Mouse (Mus musculus) splenic B cell, adult 2 months (primary cell): ENCODE data around the gene Ggact.

ENCODE experiments used
- DNase-seq: peaks from one replicate; pipeline ENCODE4 v3.0.0-alpha.2; 2011; ENCODE audit warnings: low read depth, low spot score
- H3K27me3 ChIP-seq: 2 replicates; pipeline ENCODE4 v1.6.1; 2012; ENCODE audit warnings: mild to moderate bottlenecking, low read length, moderate library complexity, mixed read lengths; ENCODE audit not compliant: control insufficient read depth, poor library complexity, insufficient read depth, severe bottlenecking
- H3K36me3 ChIP-seq: 2 replicates; pipeline ENCODE4 v1.6.1; 2012; ENCODE audit warnings: mild to moderate bottlenecking, low read length, moderate library complexity, mixed read lengths; ENCODE audit not compliant: control insufficient read depth, poor library complexity, insufficient read depth, severe bottlenecking

The Ggact gene

DNA sequence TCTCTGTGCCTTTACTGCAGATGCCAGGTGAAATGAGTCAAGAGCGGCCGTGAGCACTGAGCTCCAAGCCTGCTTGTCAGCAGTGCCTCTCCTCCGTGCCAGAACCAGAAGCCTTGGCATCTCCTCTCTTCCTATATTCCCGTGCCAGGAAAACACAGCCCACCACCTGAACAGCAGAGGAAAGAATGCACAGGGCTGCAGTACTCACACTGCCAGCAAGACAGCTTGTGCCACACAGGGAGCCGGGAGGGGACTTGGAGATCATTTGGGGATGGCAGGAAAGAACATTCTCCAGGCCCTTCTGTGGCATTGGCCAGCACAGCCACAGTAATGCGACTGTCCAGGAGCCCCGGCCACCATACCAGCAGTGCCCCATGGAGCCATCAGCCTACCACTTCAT, 27.7 kb downstream of the Ggact start:
- no peak for DNase-seq
- H3K36me3 ChIP-seq = peaks cover 2% of the 10 kb centered on the region; the same call in 1 of the 2 replicates
- H3K27me3 ChIP-seq = no peaks in the 10 kb centered on the region

DNA sequence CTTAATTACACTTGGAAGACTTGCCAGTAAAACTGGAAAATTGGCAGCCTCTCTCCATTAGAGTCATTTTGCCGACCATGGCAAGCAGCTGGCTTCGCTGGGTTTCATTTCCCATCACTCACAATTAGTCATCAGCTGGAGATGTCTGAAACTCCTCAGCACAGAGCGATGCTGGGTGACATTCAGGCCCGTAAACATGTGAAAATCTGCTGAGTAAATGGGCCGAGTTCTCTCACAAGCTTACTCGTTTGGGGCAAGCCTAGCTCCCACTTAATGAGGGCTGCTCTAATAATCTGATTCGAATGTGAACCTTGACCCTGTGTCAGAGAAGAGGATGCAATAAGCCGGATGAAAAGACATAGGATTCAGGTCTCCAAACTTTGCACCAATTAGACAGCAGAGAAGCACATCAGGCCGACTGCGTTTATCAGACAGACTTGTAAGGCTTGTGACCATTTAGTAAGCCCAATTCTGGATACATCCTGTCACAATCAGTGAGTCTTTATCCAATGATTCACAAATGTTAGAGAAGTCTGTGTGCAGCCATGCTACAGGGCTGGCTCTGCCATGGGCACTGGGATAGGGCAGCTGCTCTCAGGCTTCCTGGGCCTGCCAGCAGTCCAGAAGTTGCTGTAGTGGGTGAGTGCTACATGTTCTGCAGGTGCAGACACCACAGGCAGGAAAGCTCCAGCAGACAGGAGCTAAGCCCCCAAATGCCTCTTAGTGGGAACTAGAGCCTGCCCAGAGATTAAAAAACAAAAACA, 29.6 kb downstream of the Ggact start:
- H3K27me3 ChIP-seq = no peaks in the 10 kb centered on the region
- peaks cover under 1% of the 10 kb centered on the region; the same call in 1 of the 2 replicates for H3K36me3 ChIP-seq
- DNase-seq = no peak

DNA sequence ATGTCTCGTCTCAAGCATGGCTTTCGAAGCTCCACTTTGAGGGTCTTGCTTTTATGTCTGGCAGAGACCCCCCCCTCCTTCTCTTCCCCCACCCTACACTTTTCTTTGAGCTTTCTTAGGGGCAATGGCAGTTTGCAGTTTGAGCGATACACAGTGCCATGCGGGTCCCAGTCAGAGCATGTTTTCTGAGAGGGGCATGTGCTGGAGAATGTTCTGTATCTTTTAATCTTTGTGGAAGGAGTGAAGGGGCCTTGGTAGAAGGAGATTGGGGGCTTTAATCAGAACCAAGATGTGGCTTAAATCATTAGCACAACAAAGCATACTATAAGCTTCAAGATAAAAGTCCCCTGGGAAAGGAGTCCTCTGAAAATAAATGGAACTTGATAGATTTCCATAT, 30.1 kb downstream of the Ggact start:
- H3K27me3 ChIP-seq = no peaks in the 10 kb centered on the region
- H3K36me3 ChIP-seq = no peaks in the 10 kb centered on the region
- no peak for DNase-seq

DNA sequence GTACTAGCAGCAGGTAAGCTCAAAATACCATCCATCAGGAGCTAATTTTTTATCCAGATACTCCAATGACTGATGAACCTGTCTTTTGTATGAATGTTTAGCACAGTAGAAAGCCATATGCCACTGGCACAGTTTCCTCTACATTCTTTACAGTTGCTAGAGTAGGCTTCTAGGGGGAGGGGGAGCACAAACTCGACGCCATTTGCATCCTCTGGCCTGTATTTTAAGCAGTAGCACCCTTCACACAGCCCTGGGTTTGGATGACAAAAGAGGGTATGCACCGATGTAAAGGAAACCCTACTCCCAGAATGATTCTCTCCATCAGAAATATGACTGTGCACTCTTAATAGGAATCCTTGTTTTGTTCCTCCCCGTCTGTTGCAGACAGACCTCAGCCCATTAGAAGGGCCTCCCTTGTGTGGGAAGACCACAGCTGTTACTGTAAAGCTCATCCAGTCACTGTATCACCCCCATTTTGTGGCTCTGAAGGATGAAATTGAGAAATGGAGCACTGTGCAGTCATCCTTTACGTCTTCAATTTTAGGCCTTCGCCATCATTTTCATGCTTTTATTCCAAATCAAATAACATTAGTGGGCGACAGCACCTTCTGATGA, 30.7 kb downstream of the Ggact start:
- no peak for DNase-seq
- Histone ChIP-seq H3K36me3 (no peaks in the 10 kb centered on the region), H3K27me3 (no peaks in the 10 kb centered on the region)

DNA sequence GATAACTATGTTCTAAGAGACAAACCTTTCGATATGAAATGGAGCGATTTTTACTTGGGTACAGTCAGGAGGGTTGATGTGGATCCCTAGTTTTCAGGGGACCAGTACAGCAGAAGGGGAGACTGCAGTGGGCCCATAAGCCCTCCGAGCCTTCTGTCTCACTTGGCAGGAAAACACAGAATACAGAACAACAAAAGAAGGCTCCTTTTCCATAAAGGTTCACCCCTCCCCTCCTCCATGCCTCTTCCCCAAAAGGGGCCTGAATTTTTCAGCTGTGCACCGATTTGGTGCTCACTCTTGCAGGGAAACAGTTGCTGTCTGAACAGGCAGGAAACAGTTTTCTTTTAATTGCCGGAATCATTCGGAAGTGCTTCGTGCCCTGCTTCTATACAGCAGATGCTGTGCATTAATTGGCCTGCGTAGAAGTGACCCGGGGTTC, 31.3 kb downstream of the Ggact start:
- Histone ChIP-seq H3K27me3 (no peaks in the 10 kb centered on the region), H3K36me3 (no peaks in the 10 kb centered on the region)
- no peak for DNase-seq

DNA sequence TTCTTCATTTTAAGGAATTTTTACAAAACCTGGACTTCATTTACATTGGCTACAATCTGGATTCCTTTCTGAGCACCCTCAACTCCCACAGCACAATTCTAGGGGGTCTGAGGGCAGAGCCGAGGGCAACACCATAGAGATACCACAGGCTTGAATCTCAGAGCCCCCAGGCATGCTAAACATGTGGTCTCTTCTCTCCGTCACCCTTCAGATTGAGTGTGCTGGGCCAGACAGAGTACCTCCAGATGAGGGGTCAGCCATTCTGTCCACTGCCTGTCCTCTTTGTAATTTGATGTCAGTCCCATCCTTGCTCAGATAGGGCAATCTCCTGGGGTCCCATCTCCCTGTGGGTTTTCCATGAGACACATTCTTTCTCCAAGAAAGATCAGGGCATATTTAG, 31.9 kb downstream of the Ggact start:
- no peak for DNase-seq
- Histone ChIP-seq H3K27me3 (no peaks in the 10 kb centered on the region), H3K36me3 (0 out of 2 replicates have a peak, but pooled peaks cover 2% of the 10 kb centered on the region)

DNA sequence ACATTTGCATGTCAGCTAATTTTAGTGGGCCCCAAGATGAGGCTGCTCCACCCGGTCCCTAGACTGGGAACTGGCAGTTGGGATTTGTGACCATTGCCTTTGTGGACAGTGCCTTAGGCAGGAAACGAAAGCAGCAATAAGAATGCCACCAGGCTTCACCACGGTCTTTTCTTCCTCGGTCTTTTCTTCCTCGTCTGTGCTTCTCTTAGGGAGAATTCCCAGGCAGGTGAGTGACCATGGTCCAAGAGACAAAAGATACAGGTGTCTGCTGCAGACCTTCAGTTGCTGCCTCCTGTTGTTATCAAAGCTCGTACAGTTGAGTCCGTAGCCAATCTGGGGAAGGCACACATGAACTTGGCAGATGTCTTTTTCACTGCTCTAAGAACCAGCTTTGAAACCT, 33.3 kb downstream of the Ggact start:
- no peak for DNase-seq
- Histone ChIP-seq H3K27me3 (no peaks in the 10 kb centered on the region), H3K36me3 (0 out of 2 replicates have a peak, but pooled peaks cover 3% of the 10 kb centered on the region)

DNA sequence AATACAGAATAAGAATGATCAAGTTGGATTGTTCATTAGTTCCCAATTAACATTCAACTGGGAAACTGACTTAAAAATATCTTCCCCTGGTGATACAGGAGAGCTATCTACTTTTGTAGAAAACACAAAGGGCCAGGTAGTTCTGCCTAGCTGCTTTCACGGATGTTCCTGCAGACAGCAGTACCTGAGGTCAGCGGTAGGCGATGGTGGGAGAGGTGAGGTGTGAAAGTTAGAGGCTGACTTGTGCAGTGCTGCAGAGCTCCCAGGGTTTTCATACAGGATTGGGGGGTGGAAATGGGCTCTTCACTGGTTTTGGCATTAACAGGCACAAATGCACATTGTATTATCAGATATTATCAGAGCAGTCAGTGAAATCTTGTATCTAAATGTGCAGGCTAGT, 35.8 kb downstream of the Ggact start:
- H3K36me3 ChIP-seq = 0 out of 2 replicates have a peak, but pooled peaks cover 3% of the 10 kb centered on the region
- H3K27me3 ChIP-seq = no peaks in the 10 kb centered on the region
- DNase-seq = no peak

DNA sequence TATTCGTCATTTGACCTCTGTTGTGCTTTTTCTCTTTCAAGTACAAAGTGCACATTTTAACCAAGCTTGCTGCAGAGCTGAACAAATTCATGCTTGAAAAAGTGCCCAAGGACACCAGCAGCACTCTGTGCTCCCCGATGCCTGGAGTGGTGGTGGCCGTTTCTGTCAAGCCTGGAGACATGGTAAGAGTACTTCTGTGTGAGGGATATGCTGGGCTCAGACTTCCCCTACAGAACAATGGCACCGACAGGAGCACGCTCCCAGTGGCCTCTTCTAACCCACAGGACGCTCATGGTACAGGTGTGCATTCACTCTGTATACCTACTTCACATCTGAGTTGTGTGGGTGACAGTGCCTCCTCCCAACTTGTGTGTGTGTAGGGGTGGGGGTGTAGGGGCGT, 36.8 kb downstream of the Ggact start:
- 0 out of 2 replicates have a peak, but pooled peaks cover 3% of the 10 kb centered on the region for H3K36me3 ChIP-seq
- no peak for DNase-seq
- no peaks in the 10 kb centered on the region for H3K27me3 ChIP-seq

DNA sequence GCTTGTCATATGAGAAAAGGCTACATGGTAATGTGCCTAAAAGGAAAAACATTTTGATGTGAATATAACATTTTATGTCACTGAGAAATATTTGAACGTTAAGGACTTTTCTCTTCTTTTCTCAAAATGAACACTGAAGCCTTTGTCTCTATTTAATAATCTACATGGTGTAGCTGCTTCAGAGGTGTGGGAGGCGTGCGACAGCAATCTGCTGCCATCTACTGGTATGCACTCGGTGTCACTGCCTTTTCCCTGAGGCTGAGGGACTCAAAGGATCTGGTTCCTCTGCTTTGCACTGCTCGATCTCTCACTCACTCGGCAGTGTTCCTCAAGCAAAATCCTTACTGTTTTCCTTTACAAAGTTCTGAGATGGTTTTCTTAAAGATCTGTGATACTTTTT, 37.4 kb downstream of the Ggact start:
- peak; percentile 79 for DNase-seq
- Histone ChIP-seq H3K27me3 (no peaks in the 10 kb centered on the region), H3K36me3 (0 out of 2 replicates have a peak, but pooled peaks cover 3% of the 10 kb centered on the region)

DNA sequence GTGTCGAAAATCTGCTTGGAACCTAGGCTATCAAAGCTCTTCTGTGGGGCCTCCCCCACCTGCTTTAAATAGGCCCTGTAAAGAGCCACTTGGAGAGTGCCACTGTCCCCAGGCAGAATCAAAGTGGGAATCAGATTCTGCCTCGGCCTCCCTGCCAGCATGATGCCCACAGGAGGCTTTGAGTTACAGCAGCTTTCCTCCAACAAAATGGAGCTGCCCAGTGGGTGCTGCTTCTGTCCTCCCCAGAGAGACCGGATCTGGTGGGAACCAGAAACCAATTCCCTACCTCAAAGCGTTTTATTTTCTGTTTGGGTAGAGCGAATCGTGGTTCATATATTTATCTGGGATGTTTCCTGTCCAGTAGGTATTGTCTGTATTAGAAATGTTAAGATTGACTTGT, 37.9 kb downstream of the Ggact start:
- no peaks in the 10 kb centered on the region for H3K27me3 ChIP-seq
- 0 out of 2 replicates have a peak, but pooled peaks cover 3% of the 10 kb centered on the region for H3K36me3 ChIP-seq
- DNase-seq = no peak

DNA sequence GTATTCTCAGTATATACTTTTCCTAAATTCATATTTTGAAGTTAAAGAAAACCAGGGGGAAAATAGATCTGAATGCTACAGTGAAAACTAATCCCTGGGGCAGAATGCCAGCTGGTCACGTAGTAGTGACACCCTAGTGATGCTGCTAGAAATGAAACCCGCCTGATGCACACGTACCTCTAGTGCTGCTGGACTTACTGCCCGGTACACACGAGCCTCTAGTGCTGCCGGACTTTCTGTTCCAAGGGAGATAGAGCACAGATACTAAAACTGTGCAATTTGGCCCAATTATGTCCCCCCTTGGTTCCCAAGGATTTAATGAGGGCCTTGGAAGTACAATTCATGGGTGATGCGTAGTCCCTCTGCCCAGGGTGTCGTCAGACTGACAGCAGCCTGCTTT, 38.5 kb downstream of the Ggact start:
- no peak for DNase-seq

DNA sequence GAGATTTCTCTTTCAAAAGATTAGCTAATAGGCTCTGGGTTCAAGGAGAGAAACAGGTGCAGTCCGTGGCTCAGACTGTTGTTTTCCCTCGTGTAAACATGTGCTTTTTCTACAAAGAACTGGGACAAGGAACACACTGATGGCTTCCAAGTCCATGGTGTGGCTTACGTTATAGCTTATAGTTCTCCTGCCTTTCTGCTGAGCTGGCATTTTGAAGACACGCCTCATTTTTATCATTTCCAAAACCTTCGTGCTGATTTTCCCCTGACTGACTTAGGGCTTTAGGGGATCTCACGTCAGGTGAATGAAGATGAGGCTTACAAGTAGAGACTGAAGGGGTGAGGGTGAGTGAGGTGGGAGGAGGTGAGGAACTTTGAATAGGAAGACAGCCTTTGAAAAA, 40.9 kb downstream of the Ggact start:
- DNase-seq = no peak
- Histone ChIP-seq H3K27me3 (no peaks in the 10 kb centered on the region), H3K36me3 (0 out of 2 replicates have a peak, but pooled peaks cover 3% of the 10 kb centered on the region)

More for the DNA sequence above, 38.5 kb downstream of the Ggact start:
- Histone ChIP-seq H3K36me3 (0 out of 2 replicates have a peak, but pooled peaks cover 3% of the 10 kb centered on the region), H3K27me3 (no peaks in the 10 kb centered on the region)

DNA sequence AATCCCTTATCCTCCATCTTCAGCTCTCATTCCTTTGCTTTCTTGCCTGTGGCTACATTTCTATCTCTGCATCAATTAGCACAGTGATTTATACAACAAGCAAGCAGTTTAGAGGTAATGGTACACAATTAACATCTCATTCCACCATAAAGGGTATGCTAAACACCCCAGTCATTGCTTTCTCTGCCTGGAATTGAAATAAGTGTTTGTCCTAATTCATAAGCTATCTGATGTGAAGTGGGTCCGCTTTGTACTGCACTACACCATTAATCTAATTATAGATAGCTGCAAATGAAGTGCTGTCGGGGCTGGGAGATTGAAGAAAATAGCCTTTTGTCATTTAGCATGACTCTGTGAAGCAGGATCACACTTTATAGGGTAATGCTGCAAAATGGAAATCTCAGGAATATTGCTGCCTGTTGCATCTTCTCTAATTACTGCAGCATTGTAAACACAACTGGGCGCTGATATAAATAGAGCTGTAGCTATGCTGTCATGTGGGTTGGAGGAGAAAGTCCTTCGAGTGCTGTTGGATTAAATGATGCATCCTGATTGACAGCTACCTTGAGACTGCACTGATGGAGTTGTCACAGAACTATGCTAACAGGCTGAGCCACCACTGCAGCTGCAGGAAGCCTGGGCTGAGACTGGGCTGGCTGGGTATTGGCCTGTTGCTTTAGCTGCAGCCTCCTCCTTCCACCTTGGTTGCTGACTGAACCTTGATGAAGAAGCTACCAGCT, 41.5 kb downstream of the Ggact start:
- no peak for DNase-seq
- H3K36me3 ChIP-seq = 0 out of 2 replicates have a peak, but pooled peaks cover 3% of the 10 kb centered on the region

DNA sequence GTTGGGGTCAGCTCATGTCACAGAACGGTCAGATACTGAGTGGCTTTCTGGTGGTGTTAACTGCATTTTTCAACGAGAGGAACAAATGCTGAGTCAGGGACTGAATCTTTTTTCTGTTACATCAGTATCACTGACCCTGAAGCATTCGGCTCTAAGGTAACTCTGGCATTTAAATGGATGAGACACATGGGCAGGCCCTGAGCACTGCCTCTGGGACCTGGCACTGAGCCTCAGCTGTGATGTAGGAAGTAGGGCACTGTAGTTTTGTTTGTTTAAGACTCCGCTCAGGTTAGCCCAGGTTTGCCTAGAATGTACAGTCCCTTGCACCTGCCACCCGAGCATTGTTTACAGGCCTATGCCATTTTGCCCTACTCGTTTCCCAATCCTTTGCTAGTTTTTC, 43.7 kb downstream of the Ggact start:
- Histone ChIP-seq H3K27me3 (no peaks in the 10 kb centered on the region), H3K36me3 (no peaks in the 10 kb centered on the region)
- DNase-seq = no peak

More for the DNA sequence above, 41.5 kb downstream of the Ggact start:
- H3K27me3 ChIP-seq = no peaks in the 10 kb centered on the region
